Mouse (Mus musculus) C2C12 (cell line): ENCODE results near the gene Nuak2. TPM values are rescaled to one million over a fixed set of nuclear protein-coding genes. Genes with fewer than 3 reads are reported as not detected.

Experiments used
- H3K27me3 ChIP-seq: one replicate; pipeline ENCODE4 v1.6.1; 2011; ENCODE audit not compliant: control insufficient read depth, insufficient read depth, insufficient read length
- H3K36me3 ChIP-seq: one replicate; pipeline ENCODE4 v1.6.1; 2011; ENCODE audit not compliant: control insufficient read depth, insufficient read depth
- H3K4me3 ChIP-seq: one replicate; pipeline ENCODE4 v1.5.1; 2011; ENCODE audit warnings: mild to moderate bottlenecking, control low read depth; ENCODE audit not compliant: poor library complexity, insufficient read depth, severe bottlenecking
- H3K79me2 ChIP-seq: one replicate; pipeline ENCODE4 v1.6.1; 2011; ENCODE audit not compliant: control insufficient read depth, insufficient read depth
- H3K79me3 ChIP-seq: one replicate; pipeline ENCODE4 v1.6.1; 2011; ENCODE audit warnings: low read depth, control low read depth
- H3ac ChIP-seq: one replicate; pipeline ENCODE3; 2011; ENCODE audit warnings: low read depth; ENCODE audit not compliant: control insufficient read depth, insufficient read length
- CEBPB ChIP-seq: IDR thresholded peaks from one replicate; pipeline ENCODE4 v1.6.1; 2011; ENCODE audit warnings: low read depth, mild to moderate bottlenecking, control low read depth, moderate library complexity
- CTCF ChIP-seq: IDR thresholded peaks from one replicate; pipeline ENCODE4 v1.5.1; 2011; ENCODE audit not compliant: control insufficient read depth, insufficient read depth, insufficient read length
- FOSL1 ChIP-seq: IDR thresholded peaks from one replicate; pipeline ENCODE4 v1.8.0; 2011; ENCODE audit warnings: mild to moderate bottlenecking, low read length; ENCODE audit not compliant: poor library complexity, insufficient read depth, severe bottlenecking
- MAX ChIP-seq: IDR thresholded peaks from one replicate; pipeline ENCODE4 v1.6.1; 2011; ENCODE audit warnings: mild to moderate bottlenecking, control low read depth
- MYOD1 ChIP-seq: IDR thresholded peaks from one replicate; pipeline ENCODE4 v1.6.1; 2011; ENCODE audit warnings: low read depth; ENCODE audit not compliant: control insufficient read depth, insufficient read length
- MYOG ChIP-seq: IDR thresholded peaks from one replicate; pipeline ENCODE4 v1.6.1; 2011; ENCODE audit not compliant: control insufficient read depth, insufficient read length; ENCODE audit errors: extremely low read depth
- USF1 ChIP-seq: IDR thresholded peaks from one replicate; pipeline ENCODE4 v1.6.1; 2011; ENCODE audit warnings: low read depth, mild to moderate bottlenecking, control low read depth, moderate library complexity
- polyA plus RNA-seq: library from polyadenylated mRNA; unstranded; fragments of >200 nt; fragmentation: generic; extraction: Trizol; gene quantifications from one replicate; pipeline ENCODE4 v1.2.1, GENCODE M21; 2012; ENCODE audit warnings: missing spikeins

The Nuak2 gene
- polyA plus RNA-seq, 1 experiment = 11.7 TPM

DNA sequence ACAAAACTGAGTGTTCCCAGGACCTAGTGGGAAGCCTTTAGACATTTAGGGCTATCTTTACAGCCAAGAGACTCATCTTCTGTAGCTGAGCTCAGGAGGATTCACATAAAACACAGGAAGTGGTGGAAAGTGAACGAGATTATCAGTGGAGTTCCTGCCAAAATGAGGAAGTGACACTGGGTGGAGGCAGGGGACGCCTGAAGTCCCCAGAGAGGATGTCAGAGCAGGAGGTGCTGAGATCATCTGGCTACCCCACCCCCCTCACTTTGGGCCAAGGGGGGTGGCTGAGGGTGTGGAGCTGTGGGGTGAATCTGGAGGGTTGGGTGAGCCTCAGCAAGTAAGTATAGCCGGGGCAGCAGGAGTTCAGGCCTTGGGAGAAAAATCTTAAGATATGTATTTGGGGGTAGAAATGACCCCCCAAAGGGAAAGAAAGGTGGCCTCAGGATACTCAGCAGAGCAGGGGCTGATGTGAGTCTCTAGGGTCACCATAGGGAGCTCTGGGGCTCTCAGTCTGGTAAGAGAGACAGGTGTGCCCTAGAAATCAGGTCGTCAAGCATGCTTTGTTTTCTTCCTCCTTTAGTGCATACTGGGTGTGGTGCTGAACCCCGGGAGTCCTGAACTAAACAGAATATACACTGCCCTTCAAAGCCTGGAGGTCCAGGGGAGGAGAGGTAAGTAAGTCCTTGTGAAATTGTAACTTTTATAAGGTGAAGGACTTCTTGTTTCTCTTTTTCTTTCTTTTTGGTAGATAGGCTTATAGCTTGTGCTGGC lies 26.0 kb downstream of the Nuak2 start:
- Histone ChIP-seq H3K27me3 (no peaks in the 10 kb centered on the region), H3K4me3 (peak overlapping the region; percentile 2), H3K36me3 (peaks cover 10% of the 10 kb centered on the region), H3K79me3 (peaks cover 6% of the 10 kb centered on the region), H3K79me2 (peaks cover 35% of the 10 kb centered on the region), H3ac (peak overlapping the region; percentile 22)
- no peak for TF ChIP-seq FOSL1
- no peak for TF ChIP-seq CEBPB

DNA sequence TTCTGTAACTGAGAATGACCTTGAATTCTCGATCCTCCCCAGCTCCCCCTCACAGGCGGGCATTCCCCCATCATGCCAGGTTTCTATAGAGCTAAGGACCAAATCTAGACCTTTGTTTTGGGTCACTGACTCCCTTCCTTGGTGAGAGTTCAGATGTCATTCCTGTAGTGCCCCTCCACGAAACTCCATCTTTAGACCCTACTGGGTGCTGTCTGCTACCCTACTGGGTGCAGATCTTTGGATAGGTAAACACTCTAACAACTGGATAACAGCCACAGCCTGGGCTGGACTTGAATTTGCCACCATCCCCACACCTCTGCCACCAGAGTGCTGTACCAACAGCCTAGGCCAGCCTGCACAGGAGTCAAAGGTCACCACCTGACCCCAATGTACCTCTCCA lies 26.6 kb downstream of the Nuak2 start:
- peak overlapping the region; percentile 2 for H3K4me3 ChIP-seq
- TF ChIP-seq USF1 (no peak), FOSL1 (no peak), MYOD1 (no peak), CEBPB (no peak), CTCF (no peak), MYOG (no peak), MAX (no peak)
- H3ac ChIP-seq = no peak overlapping the region
- no peaks in the 10 kb centered on the region for H3K27me3 ChIP-seq
- H3K79me2 ChIP-seq = peaks cover 35% of the 10 kb centered on the region
- H3K36me3 ChIP-seq = peaks cover 10% of the 10 kb centered on the region
- peaks cover 6% of the 10 kb centered on the region for H3K79me3 ChIP-seq

DNA sequence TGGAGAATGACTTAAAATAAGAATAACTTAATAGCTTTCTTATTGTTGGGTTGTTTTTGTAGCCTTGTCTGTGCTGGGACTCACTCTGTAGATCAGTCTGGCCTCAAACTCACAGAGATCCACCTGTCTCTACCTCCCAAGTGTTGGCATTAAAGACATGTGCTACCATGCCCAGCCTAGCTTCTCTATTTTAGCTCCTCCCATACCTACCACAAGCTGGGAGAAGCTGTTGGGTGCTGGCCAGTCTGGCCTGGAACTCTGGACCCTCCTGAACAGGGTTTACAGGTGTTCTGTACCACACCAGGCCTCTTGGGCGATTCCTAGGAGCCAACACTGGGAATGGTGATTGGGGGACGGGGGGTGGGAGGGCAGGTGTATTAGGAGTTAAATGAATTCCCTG lies 27.3 kb downstream of the Nuak2 start:
- Histone ChIP-seq H3K4me3 (no peak overlapping the region), H3K36me3 (peaks cover 10% of the 10 kb centered on the region), H3K79me2 (peaks cover 42% of the 10 kb centered on the region), H3K79me3 (peaks cover 6% of the 10 kb centered on the region), H3ac (no peak overlapping the region), H3K27me3 (no peaks in the 10 kb centered on the region)
- TF ChIP-seq FOSL1 (no peak), CTCF (no peak), MYOD1 (no peak), MAX (no peak), CEBPB (no peak)

DNA sequence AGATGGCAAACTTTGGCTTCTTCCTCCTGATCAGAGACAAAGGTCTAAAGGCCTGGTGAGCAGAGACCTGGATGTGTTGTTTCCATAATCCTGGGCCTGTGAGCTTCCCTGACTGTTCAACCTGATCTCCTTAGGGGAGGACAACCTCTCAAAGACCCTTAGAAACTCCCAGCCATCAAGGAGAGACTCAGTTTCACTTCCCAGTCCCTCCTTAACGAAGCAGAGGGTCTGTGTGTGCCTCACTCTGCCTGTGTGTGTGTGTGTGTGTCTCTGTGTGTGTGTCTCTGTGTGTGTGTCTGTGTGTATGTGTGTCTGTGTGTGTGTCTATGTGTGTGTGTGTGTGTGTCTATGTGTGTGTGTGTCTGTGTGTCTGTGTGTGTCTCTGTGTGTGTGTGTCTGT lies 27.7 kb downstream of the Nuak2 start:
- peaks cover 10% of the 10 kb centered on the region for H3K36me3 ChIP-seq
- H3K4me3 ChIP-seq = no peak overlapping the region
- no peak for TF ChIP-seq MAX
- no peak for TF ChIP-seq CTCF
- TF ChIP-seq MYOG = no peak
- TF ChIP-seq USF1 = no peak
- no peak for TF ChIP-seq CEBPB
- no peak for TF ChIP-seq MYOD1
- TF ChIP-seq FOSL1 = no peak

DNA sequence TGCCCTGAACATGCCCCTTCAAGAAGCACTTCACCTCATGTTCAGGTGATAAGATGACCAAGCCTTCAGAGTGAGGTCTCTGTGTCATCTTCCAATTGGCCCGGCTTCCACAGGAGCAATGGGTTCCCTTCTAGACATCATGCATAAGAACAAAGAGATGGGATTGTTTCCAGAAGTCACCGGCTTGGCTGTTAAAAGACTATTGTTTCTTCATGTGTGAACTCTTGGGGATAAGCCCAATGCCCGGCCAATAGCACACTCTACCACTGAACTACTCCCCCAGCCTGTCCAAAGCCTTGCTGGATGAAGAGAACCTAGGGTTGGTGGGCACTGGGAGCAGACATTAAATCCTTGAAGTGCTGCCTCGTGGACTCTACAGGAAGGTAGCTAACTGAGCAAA lies 29.6 kb downstream of the Nuak2 start:
- no peaks in the 10 kb centered on the region for H3K27me3 ChIP-seq
- peaks cover 46% of the 10 kb centered on the region for H3K79me2 ChIP-seq
- no peak overlapping the region for H3K4me3 ChIP-seq
- peaks cover 6% of the 10 kb centered on the region for H3K79me3 ChIP-seq
- peaks cover 10% of the 10 kb centered on the region for H3K36me3 ChIP-seq
- H3ac ChIP-seq = peak overlapping the region; percentile 18
- no peak for TF ChIP-seq CEBPB
- TF ChIP-seq CTCF = no peak
- TF ChIP-seq MAX = no peak
- TF ChIP-seq MYOG = no peak
- TF ChIP-seq USF1 = no peak
- TF ChIP-seq MYOD1 = no peak
- TF ChIP-seq FOSL1 = no peak

More for the DNA sequence above, 27.7 kb downstream of the Nuak2 start:
- peaks cover 46% of the 10 kb centered on the region for H3K79me2 ChIP-seq
- H3K79me3 ChIP-seq = peaks cover 6% of the 10 kb centered on the region
- H3K27me3 ChIP-seq = no peaks in the 10 kb centered on the region
- no peak overlapping the region for H3ac ChIP-seq
